Mouse (Mus musculus) E14TG2a.4 (cell line): ENCODE results near the gene Mamdc2.
"Not testable (repeated sequence)": the region's sequence is repeated elsewhere in the genome, so short reads cannot be mapped to it uniquely, and the experiment has no call there.

Experiments used
- H3K27me3 ChIP-seq: 2 replicates; pipeline ENCODE4 v1.6.1; 2014; ENCODE audit warnings: low read length, control low read depth; ENCODE audit not compliant: insufficient read depth
- H3K36me3 ChIP-seq: 2 replicates; pipeline ENCODE4 v1.6.1; 2014; ENCODE audit warnings: low read length, control low read depth; ENCODE audit not compliant: insufficient read depth
- H3K4me1 ChIP-seq: replicated peaks from 2 replicates; pipeline ENCODE4 v1.6.1; 2014; ENCODE audit warnings: low read depth, low read length, control low read depth
- H3K4me3 ChIP-seq: replicated peaks from 2 replicates; pipeline ENCODE4 v1.5.1; 2014; ENCODE audit warnings: mild to moderate bottlenecking, low read length
- H3K9me3 ChIP-seq: 2 replicates; pipeline ENCODE4 v1.6.1; 2014; ENCODE audit warnings: low read length, control low read depth
- CTCF ChIP-seq: conservative IDR thresholded peaks from 2 replicates; pipeline ENCODE4 v1.5.1; 2014; ENCODE audit warnings: low read length
- NANOG ChIP-seq: IDR thresholded peaks from 2 replicates; pipeline ENCODE4 v1.6.1; 2014; ENCODE audit warnings: borderline replicate concordance, low read length, mixed read lengths
- POU5F1 ChIP-seq: IDR thresholded peaks from 2 replicates; pipeline ENCODE4 v1.6.1; 2014; ENCODE audit warnings: low read length, borderline replicate concordance

Gene Mamdc2

GRCm38 (mm10) chr19:23486631-23487270 lies 38.5 kb upstream of the Mamdc2 start:
- Histone ChIP-seq H3K9me3 (peaks cover 19% of the 10 kb centered on the region), H3K27me3 (no peaks in the 10 kb centered on the region), H3K4me1 (peaks cover 9% of the 10 kb centered on the region), H3K36me3 (no peaks in the 10 kb centered on the region), H3K4me3 (no peak overlapping the region)
- TF ChIP-seq POU5F1 (no peak), CTCF (no peak)

DNA sequence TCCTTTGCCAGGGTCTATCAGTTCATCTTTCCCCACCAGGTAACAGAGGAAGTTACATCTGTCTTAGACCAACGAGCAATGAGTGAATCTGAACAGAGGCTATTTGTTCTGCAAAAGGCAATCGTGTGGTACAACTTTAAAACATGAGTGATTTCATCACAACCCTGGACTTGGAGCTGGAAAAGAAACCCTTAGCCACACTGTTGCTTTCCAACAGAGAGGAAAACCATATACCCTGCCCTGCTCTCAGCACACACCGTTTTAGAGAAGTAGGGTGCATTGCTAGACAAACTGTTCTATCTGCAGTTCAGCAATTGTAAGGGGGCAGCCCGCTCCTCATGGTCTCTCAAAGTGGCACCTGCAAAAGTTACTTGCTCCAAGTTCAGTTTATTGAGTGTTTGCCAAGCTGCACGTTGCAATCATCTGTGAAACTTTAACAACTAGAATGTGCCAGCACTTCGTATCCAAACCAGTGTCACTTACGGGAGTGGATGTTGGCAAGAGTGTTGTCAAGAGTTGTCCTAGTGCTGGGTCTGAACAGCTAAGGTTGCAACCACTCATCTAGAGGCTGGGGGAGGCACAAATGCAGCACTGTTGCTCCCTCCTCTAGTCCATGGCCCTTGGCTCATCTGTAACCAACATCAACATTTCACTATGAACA lies 37.8 kb upstream of the Mamdc2 start:
- no peak overlapping the region for H3K4me3 ChIP-seq
- H3K4me1 ChIP-seq, result peaks cover 10% of the 10 kb centered on the region
- no peaks in the 10 kb centered on the region for H3K27me3 ChIP-seq
- no peak for TF ChIP-seq NANOG
- no peak for TF ChIP-seq CTCF
- TF ChIP-seq POU5F1, result no peak
- no peaks in the 10 kb centered on the region for H3K36me3 ChIP-seq
- H3K9me3 ChIP-seq, result peaks cover 19% of the 10 kb centered on the region

DNA sequence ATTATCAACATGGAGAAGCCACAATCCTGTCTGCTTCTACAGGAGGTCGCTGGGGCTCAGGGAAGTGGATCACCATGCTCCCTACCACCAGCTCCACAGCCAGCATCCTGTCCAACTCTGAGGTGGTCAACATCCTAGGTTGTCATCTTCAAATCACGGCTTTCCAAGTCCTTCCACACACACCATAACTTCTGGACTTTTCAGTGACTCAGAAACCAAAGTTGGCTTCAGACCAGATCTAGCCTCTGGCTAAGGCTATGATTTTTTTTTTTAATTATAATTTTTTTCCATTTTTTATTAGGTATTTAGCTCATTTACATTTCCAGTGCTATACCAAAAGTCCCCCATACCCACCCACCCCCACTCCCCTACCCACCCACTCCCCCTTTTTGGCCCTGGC lies 34.3 kb upstream of the Mamdc2 start:
- H3K36me3 ChIP-seq, result not testable (repeated sequence)
- H3K9me3 ChIP-seq, result peaks cover 19% of the 10 kb centered on the region

DNA sequence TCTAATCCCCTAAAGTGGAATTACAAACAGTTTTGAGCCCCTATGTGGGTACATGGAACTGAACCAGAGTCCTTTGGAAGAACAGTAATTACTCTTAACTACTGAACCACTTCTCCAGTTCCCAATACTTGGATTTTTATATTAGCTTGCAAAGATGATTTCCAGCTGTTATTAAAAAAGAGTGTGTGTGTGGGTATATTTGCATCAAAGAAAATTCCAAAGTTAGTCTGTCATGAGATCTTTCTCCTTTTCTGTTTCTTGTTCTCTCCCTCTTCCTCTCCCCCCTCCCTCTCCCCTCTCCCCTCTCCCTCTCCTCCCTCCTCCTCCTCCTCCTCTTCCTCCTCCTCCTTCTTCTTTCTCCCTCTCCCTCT lies 31.3 kb upstream of the Mamdc2 start:
- H3K36me3 ChIP-seq, result no peaks in the 10 kb centered on the region
- no peaks in the 10 kb centered on the region for H3K27me3 ChIP-seq
- peaks cover 37% of the 10 kb centered on the region for H3K4me1 ChIP-seq
- no peak for TF ChIP-seq POU5F1
- no peak for TF ChIP-seq NANOG
- no peak for TF ChIP-seq CTCF
- peaks cover 12% of the 10 kb centered on the region; the same call in 1 of the 2 replicates for H3K9me3 ChIP-seq
- H3K4me3 ChIP-seq, result no peak overlapping the region

More for the DNA sequence above, 34.3 kb upstream of the Mamdc2 start:
- H3K4me3 ChIP-seq, H3K27me3 ChIP-seq: not testable (repeated sequence)
- H3K4me1 ChIP-seq, result peaks cover 34% of the 10 kb centered on the region

GRCm38 (mm10) chr19:23478895-23479596 lies 30.8 kb upstream of the Mamdc2 start:
- H3K27me3 ChIP-seq, result no peaks in the 10 kb centered on the region
- H3K4me1 ChIP-seq, result peaks cover 40% of the 10 kb centered on the region
- peaks cover 8% of the 10 kb centered on the region; the same call in 1 of the 2 replicates for H3K9me3 ChIP-seq
- TF ChIP-seq NANOG (no peak), CTCF (peak; percentile 74), POU5F1 (no peak)
- H3K4me3 ChIP-seq, result no peak overlapping the region
- no peaks in the 10 kb centered on the region for H3K36me3 ChIP-seq

DNA sequence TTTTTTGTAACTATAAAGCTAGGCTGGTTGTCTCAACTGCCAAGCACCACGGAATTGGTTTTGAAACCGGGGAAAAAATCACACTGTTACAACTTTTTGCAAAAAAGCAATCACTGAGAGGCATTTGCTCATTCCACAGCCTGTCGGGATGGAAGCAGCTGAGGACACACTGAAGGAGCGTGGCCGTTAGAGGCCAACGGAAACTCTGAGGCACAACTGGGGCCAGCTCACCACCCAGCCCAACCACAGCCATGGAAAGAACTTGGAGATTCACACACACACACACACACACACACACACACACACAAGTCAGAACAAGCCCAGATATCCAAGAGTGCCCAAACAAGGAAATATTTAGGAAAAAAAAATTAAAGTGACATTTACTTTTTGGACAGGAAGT lies 29.6 kb upstream of the Mamdc2 start:
- TF ChIP-seq NANOG (no peak), CTCF (no peak), POU5F1 (no peak)
- Histone ChIP-seq H3K4me3 (no peak overlapping the region), H3K9me3 (no peaks in the 10 kb centered on the region), H3K4me1 (peaks cover 42% of the 10 kb centered on the region), H3K27me3 (no peaks in the 10 kb centered on the region), H3K36me3 (no peaks in the 10 kb centered on the region)

- H3K27me3 ChIP-seq, result no peaks in the 10 kb centered on the region
These were observed 19.6 kb upstream of the Mamdc2 start for GRCm38 (mm10) chr19:23467866-23468265.

GRCm38 (mm10) chr19:23467011-23467410 lies 18.8 kb upstream of the Mamdc2 start:
- no peak overlapping the region for H3K4me3 ChIP-seq
- TF ChIP-seq POU5F1 (no peak), NANOG (no peak), CTCF (no peak)
- H3K4me1 ChIP-seq, result peaks cover 43% of the 10 kb centered on the region
- no peaks in the 10 kb centered on the region for H3K9me3 ChIP-seq
- no peaks in the 10 kb centered on the region for H3K27me3 ChIP-seq
- H3K36me3 ChIP-seq, result no peaks in the 10 kb centered on the region

More at GRCm38 (mm10) chr19:23467866-23468265, 19.6 kb upstream of the Mamdc2 start:
- no peaks in the 10 kb centered on the region for H3K36me3 ChIP-seq
- no peaks in the 10 kb centered on the region for H3K9me3 ChIP-seq
- TF ChIP-seq POU5F1 (peak; percentile 98), NANOG (peak; percentile 73), CTCF (no peak)
- no peak overlapping the region for H3K4me3 ChIP-seq
- peaks cover 43% of the 10 kb centered on the region for H3K4me1 ChIP-seq
